In genomic region chr11:7424082-7424471, GRCm38 (mm10) we compare ENCODE assay signal across 14 mouse cellular contexts.
DNase-seq lines count a peak whose midpoint lies in the region; ATAC-seq and TF ChIP-seq lines count a peak whose summit lies in the region.
"Had no signal": no experiment of that assay in that cellular context is flagged by ENCODE, and none has a peak within 500 bp of the region (broad histone marks: within the 10 kb centered on the region; RNA-seq: fewer than 3 reads in every experiment).

No protein-coding gene starts in this region.

- no peaks in the 10 kb centered on the region for H3K4me1 ChIP-seq in intestine, embryonic 14.5 days (replicated peaks; ENCODE audit: control insufficient read depth, insufficient read depth, low read length)
- H3K4me1 ChIP-seq in intestine, embryonic 15.5 days (replicated peaks), result no peaks in the 10 kb centered on the region
- no peaks in the 10 kb centered on the region for H3K4me1 ChIP-seq in midbrain, postnatal 0 days (ENCODE audit: insufficient read depth, low read length)
- H3K4me1 ChIP-seq in midbrain, embryonic 14.5 days (ENCODE audit: control insufficient read depth, insufficient read depth, low read length), result peaks cover 7% of the 10 kb centered on the region; the same call in 1 of the 2 replicates
- H3K4me1 ChIP-seq in embryonic facial prominence, embryonic 12.5 days, result peaks cover 11% of the 10 kb centered on the region

- no peaks in the 10 kb centered on the region for H3K36me3 ChIP-seq in intestine, embryonic 14.5 days (ENCODE audit: control insufficient read depth, insufficient read depth, low read length)
- no peaks in the 10 kb centered on the region for H3K36me3 ChIP-seq in intestine, embryonic 15.5 days
- H3K36me3 ChIP-seq in midbrain, postnatal 0 days (ENCODE audit: insufficient read depth, low read length), result no peaks in the 10 kb centered on the region
- H3K36me3 ChIP-seq in midbrain, embryonic 14.5 days (ENCODE audit: control insufficient read depth, insufficient read depth, low read length), result no peaks in the 10 kb centered on the region
- no peaks in the 10 kb centered on the region for H3K36me3 ChIP-seq in embryonic facial prominence, embryonic 12.5 days
- H3K36me3 ChIP-seq: forebrain, embryonic 12.5 days had no signal

- ATAC-seq in intestine, embryonic 14.5 days (replicated peaks; ENCODE audit: low FRiP score, low TSS enrichment, low read depth), result 0 out of 2 replicates have a peak, but pooled peaks have one; percentile 15
- ATAC-seq in intestine, embryonic 15.5 days, result no peak
- 0 out of 2 replicates have a peak, but pooled peaks have one; percentile 27 for ATAC-seq in midbrain, postnatal 0 days (ENCODE audit: low FRiP score)
- ATAC-seq in midbrain, embryonic 14.5 days (ENCODE audit: low FRiP score, low TSS enrichment), result no peak
- 0 out of 2 replicates have a peak, but pooled peaks have one; percentile 10 for ATAC-seq in embryonic facial prominence, embryonic 12.5 days (ENCODE audit: insufficient number of reproducible peaks, insufficient read depth, low FRiP score, low TSS enrichment)
- ATAC-seq: inflammation-experienced regulatory T-cells, adult 6 months had no signal

- H3K27me3 ChIP-seq in intestine, embryonic 14.5 days (replicated peaks; ENCODE audit: control insufficient read depth, insufficient read depth, low read length), result no peaks in the 10 kb centered on the region
- H3K27me3 ChIP-seq in intestine, embryonic 15.5 days (replicated peaks), result no peaks in the 10 kb centered on the region
- H3K27me3 ChIP-seq in midbrain, postnatal 0 days (ENCODE audit: insufficient read depth, low read length), result no peaks in the 10 kb centered on the region
- no peaks in the 10 kb centered on the region for H3K27me3 ChIP-seq in midbrain, embryonic 14.5 days (ENCODE audit: control insufficient read depth, insufficient read depth, low read length)
- H3K27me3 ChIP-seq in embryonic facial prominence, embryonic 12.5 days, result no peaks in the 10 kb centered on the region
- H3K27me3 ChIP-seq: forebrain, embryonic 12.5 days had no signal

- no peak overlapping the region for H3K4me2 ChIP-seq in intestine, embryonic 14.5 days (ENCODE audit: low read length)
- no peak overlapping the region for H3K4me2 ChIP-seq in intestine, embryonic 15.5 days (replicated peaks)
- no peak overlapping the region for H3K4me2 ChIP-seq in midbrain, postnatal 0 days (ENCODE audit: low read depth, low read length, poor library complexity, severe bottlenecking)
- no peak overlapping the region for H3K4me2 ChIP-seq in midbrain, embryonic 14.5 days (ENCODE audit: low read length)
- H3K4me2 ChIP-seq in embryonic facial prominence, embryonic 12.5 days (replicated peaks), result no peak overlapping the region

- H3K9me3 ChIP-seq in intestine, embryonic 14.5 days (ENCODE audit: control insufficient read depth, low read length), result no peaks in the 10 kb centered on the region
- no peaks in the 10 kb centered on the region for H3K9me3 ChIP-seq in intestine, embryonic 15.5 days
- H3K9me3 ChIP-seq in midbrain, postnatal 0 days (ENCODE audit: low read length), result no peaks in the 10 kb centered on the region
- H3K9me3 ChIP-seq in midbrain, embryonic 14.5 days (ENCODE audit: control insufficient read depth, low read length), result no peaks in the 10 kb centered on the region
- H3K9me3 ChIP-seq in embryonic facial prominence, embryonic 12.5 days, result no peaks in the 10 kb centered on the region
- H3K9me3 ChIP-seq: forebrain, embryonic 12.5 days had no signal

- H3K9ac ChIP-seq in intestine, embryonic 14.5 days (ENCODE audit: low read length), result no peak overlapping the region
- H3K9ac ChIP-seq in intestine, embryonic 15.5 days, result no peak overlapping the region
- H3K9ac ChIP-seq in midbrain, postnatal 0 days (replicated peaks; ENCODE audit: low read length, poor library complexity, severe bottlenecking), result no peak overlapping the region
- H3K9ac ChIP-seq in midbrain, embryonic 14.5 days (replicated peaks; ENCODE audit: low read length), result no peak overlapping the region
- H3K9ac ChIP-seq in embryonic facial prominence, embryonic 12.5 days, result no peak overlapping the region
- H3K9ac ChIP-seq: forebrain, embryonic 12.5 days had no signal

- no peak for DNase-seq in intestine, embryonic 14.5 days (ENCODE audit: low spot score)
- DNase-seq in midbrain, postnatal 0 days (ENCODE audit: low spot score), result no peak
- DNase-seq in midbrain, embryonic 14.5 days, result no peak
- DNase-seq in retina, postnatal 1 day, result no peak
- DNase-seq in left cerebral cortex, adult 9 months (ENCODE audit: low spot score in 2 of 2), result no peak
- DNase-seq: adrenal gland, adult 8-10 months; cerebellum, adult 9-10 months; heart, postnatal 4 days; lung, postnatal 4 days had no signal

- 50% methylated on average over 5 of the region's 5 CpGs for WGBS in intestine, embryonic 14.5 days
- 55% methylated on average over 5 of the region's 5 CpGs for WGBS in intestine, embryonic 15.5 days
- 76% methylated on average over 5 of the region's 5 CpGs for WGBS in midbrain, postnatal 0 days
- WGBS in midbrain, embryonic 14.5 days, result 77% methylated on average over 5 of the region's 5 CpGs
- 32% methylated on average over 5 of the region's 5 CpGs for WGBS in embryonic facial prominence, embryonic 12.5 days

- H3K27ac ChIP-seq in intestine, embryonic 14.5 days (ENCODE audit: low read depth), result no peak overlapping the region
- no peak overlapping the region for H3K27ac ChIP-seq in intestine, embryonic 15.5 days
- H3K27ac ChIP-seq in midbrain, postnatal 0 days (ENCODE audit: low read depth, low read length), result no peak overlapping the region
- H3K27ac ChIP-seq in midbrain, embryonic 14.5 days (replicated peaks; ENCODE audit: low read depth, low read length), result no peak overlapping the region
- H3K27ac ChIP-seq in embryonic facial prominence, embryonic 12.5 days, result no peak overlapping the region
- H3K27ac ChIP-seq: forebrain, embryonic 12.5 days; heart, adult 2 months had no signal

- H3K4me3 ChIP-seq in intestine, embryonic 14.5 days (ENCODE audit: low read depth, low read length), result no peak overlapping the region
- H3K4me3 ChIP-seq in intestine, embryonic 15.5 days (replicated peaks), result no peak overlapping the region
- H3K4me3 ChIP-seq in midbrain, postnatal 0 days (ENCODE audit: low read depth, low read length), result no peak overlapping the region
- H3K4me3 ChIP-seq in midbrain, embryonic 14.5 days (replicated peaks; ENCODE audit: low read depth, low read length), result no peak overlapping the region
- H3K4me3 ChIP-seq in embryonic facial prominence, embryonic 12.5 days, result no peak overlapping the region
- H3K4me3 ChIP-seq: forebrain, embryonic 12.5 days; heart, adult 2 months had no signal

- TF ChIP-seq CTCF in midbrain, postnatal 0 days (IDR thresholded peaks at IDR 0.05), result no peak

Comparison
In these comparisons a context has a peak if more than half of its experiments do, and no peak if none do; other contexts are left out.
1. ATAC-seq: peak in intestine, embryonic 14.5 days (single experiment), midbrain, postnatal 0 days (single experiment) and embryonic facial prominence, embryonic 12.5 days (single experiment); none in intestine, embryonic 15.5 days (single experiment) and midbrain, embryonic 14.5 days (single experiment).